Mouse (Mus musculus) kidney, adult 2 months (tissue): Measurements from ENCODE around the gene Pole4.

Source experiments
- CTCF ChIP-seq: fragments of 200-500 bp; conservative IDR thresholded peaks from 2 replicates; pipeline ENCODE4 v1.5.1; 2011; ENCODE audit warnings: low read depth, mild to moderate bottlenecking, control low read depth, low read length, moderate library complexity, mixed read lengths; ENCODE audit not compliant: insufficient read depth, insufficient read length
- POLR2A ChIP-seq: fragments of 200-500 bp; IDR thresholded peaks from one replicate; pipeline ENCODE4 v1.6.1; 2011; ENCODE audit warnings: low read depth, low read length, control low read depth

GRCm38 (mm10) chr6:82585396-82585795, 119.8 kb downstream of the Pole4 start:
- no peak for TF ChIP-seq CTCF
- no peak for TF ChIP-seq POLR2A
